Mouse (Mus musculus) CH12.LX (cell line): ENCODE data around the gene Plin2.

Source experiments
- CTCF ChIP-seq, 2 experiments: IDR thresholded peaks in 1 of 2; conservative IDR thresholded peaks in 1 of 2; 2 replicates each; pipeline ENCODE4 v1.5.1; 2011 to 2012; ENCODE audit warnings: low read depth in 2 of 2, low read length in 2 of 2, improper control_type of control experiment in 1 of 2, inconsistent platforms in 1 of 2, mild to moderate bottlenecking in 1 of 2, moderate library complexity in 1 of 2
- ELF1 ChIP-seq: IDR thresholded peaks from 2 replicates; pipeline ENCODE4 v1.6.1; 2014; ENCODE audit warnings: low read depth, mild to moderate bottlenecking, inconsistent platforms, low read length, improper control_type of control experiment
- EP300 ChIP-seq: IDR thresholded peaks from 2 replicates; pipeline ENCODE4 v1.6.1; 2011; ENCODE audit warnings: low read length, improper control_type of control experiment
- GABPA ChIP-seq: IDR thresholded peaks from 2 replicates; pipeline ENCODE4 v1.6.1; 2012; ENCODE audit warnings: low read depth, low read length, improper control_type of control experiment, inconsistent platforms; ENCODE audit not compliant: insufficient replicate concordance
- HCFC1 ChIP-seq: IDR thresholded peaks from 2 replicates; pipeline ENCODE4 v1.6.1; 2012; ENCODE audit warnings: low read depth, mild to moderate bottlenecking, inconsistent platforms, low read length, improper control_type of control experiment
- MAFK ChIP-seq: IDR thresholded peaks from 2 replicates; pipeline ENCODE4 v1.6.1; 2011; ENCODE audit warnings: low read length, improper control_type of control experiment; ENCODE audit not compliant: insufficient replicate concordance
- MEF2A ChIP-seq: IDR thresholded peaks from 2 replicates; pipeline ENCODE4 v1.6.1; 2014; ENCODE audit warnings: low read depth, mild to moderate bottlenecking, inconsistent platforms, low read length, improper control_type of control experiment, borderline replicate concordance
- POLR2A ChIP-seq: IDR thresholded peaks from 2 replicates; pipeline ENCODE4 v1.6.1; 2011; ENCODE audit warnings: low read depth, mild to moderate bottlenecking, improper control_type of control experiment, low read length
- POLR2AphosphoS2 ChIP-seq: IDR thresholded peaks from 2 replicates; pipeline ENCODE4 v1.6.1; 2011; ENCODE audit warnings: low read depth, low read length, improper control_type of control experiment

- TF ChIP-seq POLR2A (no peak), CTCF (conservative IDR thresholded peaks at IDR 0.05 in 1 of 2, IDR thresholded peaks at IDR 0.05 in 1 of 2; ENCODE audit: low read depth in 2 of 2, low read length in 2 of 2) (no peak), HCFC1 (no peak), MAFK (no peak), POLR2AphosphoS2 (no peak), EP300 (no peak), ELF1 (no peak), MEF2A (no peak), GABPA (no peak)
Observed at GRCm38 (mm10) chr4:86690194-86690593, 20.3 kb upstream of the Plin2 start.
